Mouse (Mus musculus) hindbrain, embryonic 14.5 days (tissue): ENCODE results near the gene Crybg2. TPM values are rescaled to one million over a fixed set of nuclear protein-coding genes. Genes with fewer than 3 reads are reported as not detected.

ENCODE experiments used
- ATAC-seq: fragments of 200-750 bp; cut with Nextera tagmentation; 2 replicates; pipeline ENCODE4 v1.8.0; 2017; ENCODE audit warnings: moderate number of reproducible peaks, mild to moderate bottlenecking, moderate TSS enrichment, moderate library complexity; ENCODE audit not compliant: low FRiP score
- DNase-seq: peaks from one replicate; pipeline ENCODE4 v3.0.0-alpha.2; 2015; ENCODE audit warnings: low spot score
- H3K27ac ChIP-seq: fragments of 300-500 bp; sonication (generic); 2 replicates; pipeline ENCODE4 v1.5.1; 2014; ENCODE audit warnings: mild to moderate bottlenecking, moderate library complexity
- H3K27me3 ChIP-seq: fragments of 300-500 bp; sonication (generic); 2 replicates; pipeline ENCODE4 v1.6.1; 2014; ENCODE audit warnings: mild to moderate bottlenecking, low read length, mixed read lengths; ENCODE audit not compliant: control insufficient read depth, insufficient read depth
- H3K36me3 ChIP-seq: fragments of 300-500 bp; sonication (generic); replicated peaks from 2 replicates; pipeline ENCODE4 v1.6.1; 2014; ENCODE audit not compliant: control insufficient read depth, insufficient read depth
- H3K4me1 ChIP-seq: fragments of 300-500 bp; sonication (generic); replicated peaks from 2 replicates; pipeline ENCODE4 v1.6.1; 2014; ENCODE audit warnings: antibody characterized with exemption, low read length, mixed read lengths; ENCODE audit not compliant: control insufficient read depth, insufficient read depth
- H3K4me2 ChIP-seq: fragments of 300-500 bp; sonication (generic); replicated peaks from 2 replicates; pipeline ENCODE4 v1.6.1; 2014; ENCODE audit warnings: mild to moderate bottlenecking, moderate library complexity
- H3K4me3 ChIP-seq: fragments of 300-500 bp; sonication (generic); replicated peaks from 2 replicates; pipeline ENCODE4 v1.5.1; 2014; ENCODE audit warnings: mild to moderate bottlenecking, low read length
- H3K9ac ChIP-seq: fragments of 300-500 bp; sonication (generic); 2 replicates; pipeline ENCODE4 v1.6.1; 2014
- H3K9me3 ChIP-seq: fragments of 300-500 bp; sonication (generic); 2 replicates; pipeline ENCODE4 v1.6.1; 2016; ENCODE audit warnings: low read length; ENCODE audit not compliant: control insufficient read depth
- WGBS: fragments of 180-500 bp; shearing (Covaris S2); extraction: QIAGEN DNeasy Blood & Tissue Kit; methylation state at CpG from one replicate; pipeline ENCODE4 v1.1.7; 2014; 5-methylcytosine and 5-hydroxymethylcytosine counted together
- polyA plus RNA-seq: library from polyadenylated mRNA; unstranded; fragments of >200 nt; fragmentation: Nextera tagmentation; extraction: Ambion mirVana; gene quantifications from 2 replicates; pipeline ENCODE4 v1.2.1, GENCODE M21; 2014

The Crybg2 gene
- polyA plus RNA-seq, 1 experiment from 2014 or later = 3.0 TPM

DNA sequence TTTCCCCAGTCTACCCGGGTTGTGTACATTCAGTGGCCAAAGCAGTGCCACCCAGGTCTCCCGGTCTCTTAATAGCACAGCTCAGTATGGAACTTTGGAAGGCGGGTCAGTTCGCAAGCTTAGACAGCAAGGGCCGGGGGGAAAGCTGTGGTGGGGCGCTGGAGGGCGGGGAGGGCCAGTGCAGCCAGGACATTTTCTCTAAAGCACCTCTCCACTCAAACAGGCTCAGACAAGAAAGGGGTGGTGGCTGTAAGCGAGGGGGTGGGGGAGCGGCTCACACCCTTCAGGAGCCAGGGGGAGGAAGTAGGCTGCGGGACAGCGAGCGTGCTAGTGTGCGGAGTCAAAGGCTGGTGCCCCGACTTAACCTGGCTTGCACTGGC, 68.4 kb downstream of the Crybg2 start:
- Histone ChIP-seq H3K27me3 (no peaks in the 10 kb centered on the region), H3K27ac (peak overlapping the region; percentile 67), H3K4me3 (peak overlapping the region; percentile 71), H3K36me3 (peaks cover 13% of the 10 kb centered on the region), H3K9ac (peak overlapping the region; percentile 84), H3K9me3 (no peaks in the 10 kb centered on the region), H3K4me1 (peaks cover 17% of the 10 kb centered on the region), H3K4me2 (peak overlapping the region; percentile 71)
- DNase-seq = no peak
- 1% methylated on average over 14 of the region's 14 CpGs for WGBS
- ATAC-seq = peak; percentile 31; the same call in 1 of the 2 replicates

DNA sequence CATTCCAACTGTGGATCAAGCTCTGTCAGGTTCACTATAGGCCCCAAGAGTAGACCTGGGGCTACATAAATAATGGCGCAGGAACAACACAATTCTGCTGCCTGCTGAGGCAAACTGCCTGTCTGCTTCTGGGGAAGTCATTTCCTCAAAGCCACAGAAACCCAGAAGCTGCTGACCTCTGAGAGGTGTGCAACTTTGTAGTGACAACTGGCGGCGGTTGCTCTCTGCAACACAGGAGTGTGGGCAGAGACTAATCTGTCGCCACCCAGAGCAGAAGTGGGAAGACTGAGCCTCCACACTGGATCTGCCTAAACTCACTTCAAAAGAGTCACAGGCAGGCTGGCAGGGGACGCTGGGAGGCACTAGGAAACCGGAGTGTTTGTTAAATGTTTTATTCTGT, 68.9 kb downstream of the Crybg2 start:
- Histone ChIP-seq H3K9me3 (no peaks in the 10 kb centered on the region), H3K9ac (no peak overlapping the region), H3K27ac (no peak overlapping the region), H3K36me3 (peaks cover 13% of the 10 kb centered on the region), H3K4me3 (no peak overlapping the region), H3K4me2 (peak overlapping the region; percentile 71), H3K4me1 (peaks cover 13% of the 10 kb centered on the region), H3K27me3 (no peaks in the 10 kb centered on the region)
- ATAC-seq (no peak), DNase-seq (no peak)
- WGBS = 58% methylated on average over 6 of the region's 6 CpGs

DNA sequence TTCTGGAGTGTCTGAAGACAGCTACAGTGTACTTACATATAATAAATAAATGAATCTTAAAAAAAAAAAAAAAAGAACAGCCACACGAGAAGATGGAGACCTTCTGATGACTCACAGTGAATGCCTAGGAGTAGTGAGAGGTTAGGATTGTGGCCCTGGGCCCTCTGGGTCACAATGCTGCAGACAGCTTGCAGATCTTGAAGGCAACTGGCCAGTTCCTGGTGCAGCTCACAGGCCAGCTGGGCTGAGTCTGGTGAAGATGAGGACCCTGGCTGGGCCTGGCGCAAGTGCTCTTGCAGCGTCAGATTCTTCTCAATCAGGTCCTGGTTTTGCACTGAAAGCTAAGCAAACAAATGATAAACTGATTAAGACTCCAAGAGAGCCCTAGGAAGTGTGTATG, 71.5 kb downstream of the Crybg2 start:
- DNase-seq (no peak), ATAC-seq (no peak)
- Histone ChIP-seq H3K27ac (no peak overlapping the region), H3K9me3 (no peaks in the 10 kb centered on the region), H3K4me1 (peaks cover 9% of the 10 kb centered on the region), H3K36me3 (peaks cover 14% of the 10 kb centered on the region), H3K4me3 (no peak overlapping the region), H3K9ac (no peak overlapping the region), H3K27me3 (no peaks in the 10 kb centered on the region), H3K4me2 (no peak overlapping the region)
- 85% methylated on average over 3 of the region's 3 CpGs for WGBS

DNA sequence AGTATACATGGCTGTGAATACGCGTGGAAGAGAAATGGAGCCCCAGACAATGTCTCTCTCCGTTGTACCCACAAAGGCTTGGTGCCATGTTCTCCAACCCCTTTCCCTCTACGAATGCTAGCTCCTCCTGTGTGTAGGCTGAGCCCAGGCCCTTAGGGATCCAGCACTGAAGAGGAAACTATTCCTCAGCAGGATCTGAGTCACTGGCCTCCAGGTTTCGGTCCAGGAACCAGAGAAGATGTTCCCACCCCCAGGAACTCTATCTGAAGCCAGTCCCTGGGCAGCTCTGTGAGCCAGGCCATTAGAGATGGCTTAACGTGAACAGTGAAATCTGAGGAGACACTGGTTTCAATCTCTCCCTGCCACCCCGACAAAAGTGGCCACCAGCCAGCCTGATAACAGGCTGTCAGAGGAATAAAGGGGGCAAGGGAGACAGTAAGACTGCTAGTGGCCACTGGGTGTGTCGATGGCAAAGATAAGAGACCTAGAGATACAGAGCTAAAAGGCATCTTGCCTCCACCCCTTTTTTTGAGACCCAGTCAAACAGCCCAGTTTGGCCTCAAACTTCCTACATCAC, 72.0 kb downstream of the Crybg2 start:
- H3K36me3 ChIP-seq = peaks cover 17% of the 10 kb centered on the region
- no peaks in the 10 kb centered on the region for H3K27me3 ChIP-seq
- H3K9me3 ChIP-seq = no peaks in the 10 kb centered on the region
- H3K9ac ChIP-seq = no peak overlapping the region
- no peak for DNase-seq
- H3K27ac ChIP-seq = no peak overlapping the region
- no peak overlapping the region for H3K4me3 ChIP-seq
- ATAC-seq = no peak
- no peak overlapping the region for H3K4me2 ChIP-seq
- H3K4me1 ChIP-seq = peaks cover 4% of the 10 kb centered on the region; the same call in 1 of the 2 replicates
- WGBS = 91% methylated on average over 8 of the region's 8 CpGs

DNA sequence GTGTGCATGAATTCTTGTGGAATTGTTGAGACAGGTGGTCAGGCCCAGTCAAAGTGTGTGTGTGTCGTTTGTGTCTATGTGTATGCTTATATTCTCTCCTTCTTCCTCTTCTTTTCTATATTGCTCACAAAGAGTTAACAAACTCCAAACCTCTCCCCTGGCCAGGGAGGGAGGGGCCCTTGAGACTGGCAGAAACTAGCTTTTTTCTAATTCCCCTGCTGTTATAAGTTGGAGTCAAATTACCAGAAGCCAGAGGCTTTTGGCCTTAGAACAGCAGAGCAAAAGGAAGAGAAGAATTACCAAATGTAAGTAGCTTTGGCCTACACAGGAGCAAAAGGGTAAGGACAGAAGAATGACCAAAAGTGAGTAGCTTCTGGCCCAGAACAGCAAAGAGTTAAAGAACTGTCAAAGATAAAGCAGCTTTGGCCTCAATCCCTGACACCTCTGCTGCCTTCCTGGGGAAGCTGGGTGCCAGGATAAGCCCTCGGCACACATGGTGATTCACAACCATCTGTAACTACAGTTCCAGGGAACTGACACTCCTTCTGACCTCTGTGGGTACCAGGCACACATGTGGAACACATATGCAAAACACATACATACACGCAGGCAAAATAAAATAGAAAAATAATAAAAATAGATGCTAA, 75.8 kb downstream of the Crybg2 start:
- Histone ChIP-seq H3K4me1 (no peaks in the 10 kb centered on the region), H3K4me3 (no peak overlapping the region), H3K9ac (no peak overlapping the region), H3K4me2 (no peak overlapping the region), H3K27ac (no peak overlapping the region), H3K9me3 (no peaks in the 10 kb centered on the region), H3K36me3 (peaks cover 7% of the 10 kb centered on the region; the same call in 1 of the 2 replicates), H3K27me3 (no peaks in the 10 kb centered on the region)
- DNase-seq (no peak), ATAC-seq (no peak)
- 83% methylated on average over 3 of the region's 3 CpGs for WGBS

DNA sequence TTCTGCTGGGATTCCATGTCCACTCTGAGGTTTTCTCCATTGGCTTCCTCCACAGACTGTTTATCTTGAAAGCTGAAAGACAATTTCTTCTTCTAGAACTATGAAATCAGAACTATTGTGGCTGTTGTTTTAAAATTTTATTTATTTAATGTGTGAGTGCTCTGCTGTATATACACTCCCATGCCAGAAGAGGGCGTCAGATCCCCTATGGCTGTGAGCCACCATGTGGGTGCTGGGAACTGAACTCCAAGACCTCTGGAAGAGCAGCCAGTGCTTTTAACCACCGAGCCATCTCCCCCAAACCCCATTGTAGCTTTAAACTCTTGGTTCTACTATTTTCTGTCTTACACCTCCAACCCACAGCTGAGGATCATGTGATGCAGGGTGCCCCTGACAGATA, 78.2 kb downstream of the Crybg2 start:
- Histone ChIP-seq H3K4me1 (no peaks in the 10 kb centered on the region), H3K36me3 (0 out of 2 replicates have a peak, but pooled peaks cover 5% of the 10 kb centered on the region), H3K27ac (no peak overlapping the region), H3K27me3 (no peaks in the 10 kb centered on the region), H3K4me2 (no peak overlapping the region), H3K9me3 (no peaks in the 10 kb centered on the region), H3K4me3 (no peak overlapping the region), H3K9ac (no peak overlapping the region)
- no peak for ATAC-seq
- DNase-seq = no peak
- WGBS = 82% methylated on average over 2 of the region's 2 CpGs

Other genes with a start within 250 kb of the Crybg2 start
- gene Rps6ka1, start 173.0 kb upstream of the Crybg2 start, polyA plus RNA-seq = 25.3 and 25.7 TPM in 2 replicates
- gene Hmgn2, start 92.2 kb upstream of the Crybg2 start, polyA plus RNA-seq = 1,104 and 1,147 TPM in 2 replicates
- 49.3 and 49.6 TPM in 2 replicates for gene Dhdds, start 59.9 kb upstream of the Crybg2 start, polyA plus RNA-seq
- 0.13 and 0.27 TPM in 2 replicates for gene Lin28a, start 42.0 kb upstream of the Crybg2 start, polyA plus RNA-seq
- not detected in 2 replicates for gene Zfp683, start 7.0 kb upstream of the Crybg2 start, polyA plus RNA-seq
- 1.7 and 2.4 TPM in 2 replicates for gene Cd52, start 34.3 kb downstream of the Crybg2 start, polyA plus RNA-seq
- 17.5 and 22.2 TPM in 2 replicates for gene Ubxn11, start 41.8 kb downstream of the Crybg2 start, polyA plus RNA-seq
- 429 and 442 TPM in 2 replicates for gene Sh3bgrl3, start 68.0 kb downstream of the Crybg2 start, polyA plus RNA-seq
- gene Cep85, start 126.3 kb downstream of the Crybg2 start, polyA plus RNA-seq = 19.2 and 20.3 TPM in 2 replicates
- not detected in 2 replicates for gene Gm7534, start 142.2 kb downstream of the Crybg2 start, polyA plus RNA-seq
- 0.13 TPM in 1 of 2 replicates, not detected in the other for gene Catsper4, start 166.6 kb downstream of the Crybg2 start, polyA plus RNA-seq
- 0.13 and 0.31 TPM in 2 replicates for gene Cnksr1, start 177.6 kb downstream of the Crybg2 start, polyA plus RNA-seq
- gene E130218I03Rik, start 182.8 kb downstream of the Crybg2 start, polyA plus RNA-seq = 0.32 TPM in 1 of 2 replicates, not detected in the other
- 12.5 and 14.4 TPM in 2 replicates for gene Zfp593, start 184.8 kb downstream of the Crybg2 start, polyA plus RNA-seq
- gene Gm30191, start 186.1 kb downstream of the Crybg2 start, polyA plus RNA-seq = 0.35 and 0.87 TPM in 2 replicates
- 16.4 and 16.9 TPM in 2 replicates for gene Grrp1, start 193.3 kb downstream of the Crybg2 start, polyA plus RNA-seq
- gene Pdik1l, start 227.1 kb downstream of the Crybg2 start, polyA plus RNA-seq = 38.5 and 45.1 TPM in 2 replicates